Mouse (Mus musculus) intestine, postnatal 0 days (tissue): Measurements from ENCODE around the gene 4933430I17Rik. TPM values are rescaled to one million over a fixed set of nuclear protein-coding genes. Genes with fewer than 3 reads are reported as not detected.

Source experiments
- ATAC-seq: fragments of 200-750 bp; cut with Nextera tagmentation; 2 replicates; pipeline ENCODE4 v1.8.0; 2017; ENCODE audit warnings: mild to moderate bottlenecking, moderate TSS enrichment, moderate library complexity
- H3K27ac ChIP-seq: fragments of 300-500 bp; sonication (generic); 2 replicates; pipeline ENCODE4 v1.5.1; 2014; ENCODE audit warnings: mild to moderate bottlenecking, low read depth, low read length, moderate library complexity
- H3K27me3 ChIP-seq: fragments of 300-500 bp; sonication (generic); replicated peaks from 2 replicates; pipeline ENCODE4 v1.6.1; 2014; ENCODE audit warnings: low read length, mixed read lengths; ENCODE audit not compliant: control insufficient read depth, insufficient read depth
- H3K36me3 ChIP-seq: fragments of 300-500 bp; sonication (generic); 2 replicates; pipeline ENCODE4 v1.6.1; 2014; ENCODE audit warnings: mild to moderate bottlenecking, moderate library complexity; ENCODE audit not compliant: control insufficient read depth, insufficient read depth
- H3K4me1 ChIP-seq: fragments of 300-500 bp; sonication (generic); replicated peaks from 2 replicates; pipeline ENCODE4 v1.6.1; 2014; ENCODE audit warnings: antibody characterized with exemption, low read length, mixed read lengths; ENCODE audit not compliant: control insufficient read depth, insufficient read depth
- H3K4me2 ChIP-seq: fragments of 300-500 bp; sonication (generic); replicated peaks from 2 replicates; pipeline ENCODE4 v1.6.1; 2014; ENCODE audit warnings: low read depth, mild to moderate bottlenecking, moderate library complexity
- H3K4me3 ChIP-seq: fragments of 300-500 bp; sonication (generic); 2 replicates; pipeline ENCODE4 v1.5.1; 2014; ENCODE audit warnings: low read depth, low read length
- H3K9ac ChIP-seq: fragments of 300-500 bp; sonication (generic); 2 replicates; pipeline ENCODE4 v1.6.1; 2014; ENCODE audit warnings: mild to moderate bottlenecking, low read depth, low read length
- H3K9me3 ChIP-seq: fragments of 300-500 bp; sonication (generic); 2 replicates; pipeline ENCODE4 v1.6.1; 2016; ENCODE audit warnings: mixed run types; ENCODE audit not compliant: control insufficient read depth
- CTCF ChIP-seq: sonication (generic); IDR thresholded peaks from 2 replicates; pipeline ENCODE4 v1.5.1; 2016; ENCODE audit warnings: low read depth, mild to moderate bottlenecking, control low read depth, antibody characterized with exemption, moderate library complexity
- WGBS: fragments of 180-500 bp; shearing (Covaris S2); extraction: QIAGEN DNeasy Blood & Tissue Kit; methylation state at CpG from one replicate; pipeline ENCODE4 v1.1.7; 2014; 5-methylcytosine and 5-hydroxymethylcytosine counted together
- polyA plus RNA-seq: library from polyadenylated mRNA; unstranded; fragments of >200 nt; fragmentation: Nextera tagmentation; extraction: Ambion mirVana; gene quantifications from 2 replicates; pipeline ENCODE4 v1.2.1, GENCODE M21; 2015

Gene 4933430I17Rik
- polyA plus RNA-seq, 1 experiment from 2014 or later: 0.27 TPM

DNA sequence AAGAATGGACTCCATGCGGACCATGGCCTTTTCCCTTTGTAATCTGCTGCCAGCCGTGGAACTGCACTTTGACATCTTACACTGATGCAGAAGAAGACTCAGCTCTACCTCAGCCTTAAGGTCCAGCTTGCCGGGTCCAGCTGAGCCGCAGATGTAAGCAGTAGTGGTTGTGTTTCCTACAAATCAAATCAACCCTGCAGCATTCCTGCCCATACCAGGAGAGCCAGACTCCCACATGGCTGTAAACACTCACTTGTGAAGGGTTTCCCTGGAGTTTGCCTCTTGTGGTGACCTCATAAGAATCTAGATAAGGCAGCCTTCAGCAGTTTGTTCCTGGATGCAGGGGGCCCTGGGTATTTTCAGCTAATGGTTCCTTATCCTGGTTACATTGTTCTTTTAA lies 41.4 kb downstream of the 4933430I17Rik start:
- Histone ChIP-seq H3K4me3 (no peak overlapping the region), H3K27ac (no peak overlapping the region), H3K36me3 (no peaks in the 10 kb centered on the region), H3K9me3 (no peaks in the 10 kb centered on the region), H3K4me1 (0 out of 2 replicates have a peak, but pooled peaks cover 3% of the 10 kb centered on the region), H3K9ac (no peak overlapping the region), H3K27me3 (no peaks in the 10 kb centered on the region), H3K4me2 (no peak overlapping the region)
- peak; percentile 57; the same call in 1 of the 2 replicates for ATAC-seq
- TF ChIP-seq CTCF: no peak
- 30% methylated on average over 4 of the region's 4 CpGs for WGBS

DNA sequence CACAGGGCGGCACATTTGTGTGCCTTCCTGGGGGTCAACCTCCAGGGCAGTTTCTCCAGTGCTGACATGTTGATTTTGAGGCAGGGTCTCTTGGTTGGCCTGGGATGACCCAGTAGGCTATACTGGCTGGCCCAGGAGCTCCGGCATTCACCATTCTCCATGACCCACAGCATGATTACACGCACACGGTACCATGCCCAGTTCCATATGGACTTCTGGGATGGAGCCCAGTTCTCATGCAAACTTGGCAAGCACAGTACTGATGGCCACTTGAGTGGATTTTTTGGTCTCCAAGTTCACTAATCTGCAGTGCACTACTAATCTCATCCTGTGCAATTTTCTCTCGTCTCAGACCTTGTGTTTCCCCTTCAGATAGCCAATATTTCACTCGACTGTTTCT lies 42.5 kb downstream of the 4933430I17Rik start:
- no peak overlapping the region for H3K4me3 ChIP-seq
- H3K27me3 ChIP-seq: no peaks in the 10 kb centered on the region
- 0 out of 2 replicates have a peak, but pooled peaks cover 3% of the 10 kb centered on the region for H3K4me1 ChIP-seq
- no peaks in the 10 kb centered on the region for H3K36me3 ChIP-seq
- WGBS: 78% methylated on average over 6 of the region's 6 CpGs
- H3K27ac ChIP-seq: no peak overlapping the region
- no peak overlapping the region for H3K9ac ChIP-seq
- no peaks in the 10 kb centered on the region for H3K9me3 ChIP-seq
- no peak for TF ChIP-seq CTCF
- no peak overlapping the region for H3K4me2 ChIP-seq
- ATAC-seq: no peak

DNA sequence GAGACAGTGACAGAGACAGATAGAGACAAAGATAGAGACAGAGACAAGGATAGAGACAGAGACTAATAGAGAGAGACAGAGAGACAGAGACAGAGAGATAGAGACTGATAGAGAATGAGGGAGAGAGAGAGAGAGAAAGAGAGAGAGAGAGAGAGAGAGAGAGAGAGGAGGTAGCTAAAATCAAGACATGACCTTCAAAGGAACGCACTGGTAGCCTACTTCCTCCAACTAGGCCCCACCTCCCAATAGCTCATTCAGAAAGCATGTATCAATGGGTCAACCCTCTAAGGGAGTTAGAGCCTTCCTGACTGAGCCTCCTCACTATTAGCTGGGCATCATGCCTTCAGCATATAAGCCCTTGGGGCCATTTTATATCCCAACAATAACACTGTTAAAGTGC lies 43.2 kb downstream of the 4933430I17Rik start:
- WGBS: 45% methylated on average over 1 of the region's 1 CpGs
- no peak for ATAC-seq
- Histone ChIP-seq H3K4me3 (no peak overlapping the region), H3K27ac (no peak overlapping the region), H3K4me1 (0 out of 2 replicates have a peak, but pooled peaks cover 3% of the 10 kb centered on the region), H3K36me3 (no peaks in the 10 kb centered on the region), H3K9ac (no peak overlapping the region), H3K9me3 (no peaks in the 10 kb centered on the region), H3K27me3 (no peaks in the 10 kb centered on the region), H3K4me2 (no peak overlapping the region)
- TF ChIP-seq CTCF: no peak

DNA sequence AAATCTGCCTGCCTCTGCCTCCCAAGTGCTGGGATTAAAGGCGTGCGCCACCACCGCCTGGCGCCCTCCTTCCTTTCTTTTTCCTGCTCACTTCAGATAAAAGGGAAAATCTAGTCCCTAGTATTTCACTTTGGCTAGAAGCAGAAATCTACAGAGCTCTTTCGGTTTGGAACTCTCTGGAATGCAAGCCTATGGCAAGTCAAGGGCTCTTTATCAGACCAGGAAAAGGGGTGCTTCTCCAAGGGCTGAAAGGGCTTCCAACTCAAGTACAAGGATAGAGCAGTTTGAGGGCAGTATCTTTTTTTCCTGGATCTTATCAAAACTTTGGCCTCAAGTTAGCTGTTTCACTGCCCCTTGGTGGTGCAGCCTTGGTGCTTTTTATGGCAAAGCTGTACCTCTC lies 44.4 kb downstream of the 4933430I17Rik start:
- Histone ChIP-seq H3K4me3 (no peak overlapping the region), H3K9me3 (no peaks in the 10 kb centered on the region), H3K9ac (no peak overlapping the region), H3K36me3 (no peaks in the 10 kb centered on the region), H3K4me2 (no peak overlapping the region), H3K4me1 (0 out of 2 replicates have a peak, but pooled peaks cover 3% of the 10 kb centered on the region), H3K27me3 (no peaks in the 10 kb centered on the region), H3K27ac (no peak overlapping the region)
- no peak for TF ChIP-seq CTCF
- WGBS: 89% methylated on average over 5 of the region's 5 CpGs
- no peak for ATAC-seq

DNA sequence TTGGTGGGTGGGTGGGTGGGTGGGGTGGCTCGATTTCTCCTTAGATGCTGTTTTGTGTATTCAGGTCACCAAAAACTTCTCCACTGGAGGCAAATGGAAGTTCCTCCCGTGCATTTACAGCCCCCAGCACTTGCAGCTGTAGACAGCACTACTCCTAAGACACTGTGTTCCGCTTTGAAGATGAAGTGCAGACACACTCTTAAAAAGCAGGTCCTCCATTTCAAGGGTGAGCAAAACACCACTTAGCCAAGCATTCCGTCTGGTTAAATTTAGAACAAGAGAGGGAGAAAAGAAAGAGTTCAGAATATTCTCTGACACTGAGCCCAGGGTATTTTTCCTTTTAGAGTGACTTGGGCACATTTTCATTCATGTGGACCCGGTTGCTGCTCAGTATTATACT lies 44.9 kb downstream of the 4933430I17Rik start:
- no peaks in the 10 kb centered on the region for H3K27me3 ChIP-seq
- H3K9me3 ChIP-seq: no peaks in the 10 kb centered on the region
- no peak overlapping the region for H3K27ac ChIP-seq
- 61% methylated on average over 5 of the region's 5 CpGs for WGBS
- no peak for TF ChIP-seq CTCF
- no peaks in the 10 kb centered on the region for H3K36me3 ChIP-seq
- no peak overlapping the region for H3K9ac ChIP-seq
- no peak for ATAC-seq
- no peak overlapping the region for H3K4me3 ChIP-seq
- no peak overlapping the region for H3K4me2 ChIP-seq
- H3K4me1 ChIP-seq: 0 out of 2 replicates have a peak, but pooled peaks cover 3% of the 10 kb centered on the region

DNA sequence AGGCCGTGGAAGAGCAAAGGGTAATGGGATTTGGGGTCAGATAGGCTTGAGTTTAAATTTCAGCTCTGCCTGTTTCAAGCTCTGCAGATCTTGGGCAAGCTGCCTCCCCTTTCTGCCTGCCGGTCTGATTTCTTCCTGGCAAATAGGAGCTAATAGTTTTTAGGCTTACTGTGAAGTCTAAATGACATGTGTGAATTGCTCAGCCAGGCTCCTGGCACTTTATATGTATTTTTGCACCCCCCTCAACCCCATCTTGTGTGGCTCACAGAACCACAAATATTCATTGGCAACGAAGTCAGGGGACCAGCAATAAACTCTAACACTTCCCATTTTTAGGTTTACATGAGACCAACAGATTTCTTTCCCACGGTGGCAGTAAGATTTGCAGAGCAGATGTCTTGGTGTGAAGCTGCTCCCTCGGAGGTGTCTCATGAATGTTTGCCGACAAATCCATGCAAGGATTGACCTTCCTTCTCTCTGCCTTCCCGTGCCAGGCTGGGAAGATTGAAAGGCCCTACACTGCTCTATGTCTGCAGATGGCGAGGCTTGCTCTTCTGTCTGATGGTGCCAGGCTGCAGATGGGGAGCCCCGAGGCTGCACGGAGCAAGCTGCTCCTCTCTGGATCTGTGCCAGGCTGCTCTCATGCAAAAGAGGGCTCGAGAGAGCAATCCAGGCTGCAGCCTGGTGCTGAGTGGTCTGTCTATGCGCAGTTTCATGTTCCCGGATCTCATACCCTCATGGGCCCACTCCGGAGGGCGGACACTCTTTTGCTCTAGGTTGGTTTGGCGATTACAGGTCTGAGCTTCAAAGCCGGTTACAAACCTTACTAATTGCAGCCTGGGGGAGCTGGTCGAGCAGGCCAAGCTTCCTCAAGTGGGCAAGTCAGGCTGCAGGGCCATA lies 57.4 kb downstream of the 4933430I17Rik start:
- H3K9me3 ChIP-seq: no peaks in the 10 kb centered on the region
- peak; percentile 21 for ATAC-seq
- H3K27ac ChIP-seq: no peak overlapping the region
- 24% methylated on average over 18 of the region's 18 CpGs for WGBS
- H3K27me3 ChIP-seq: no peaks in the 10 kb centered on the region
- peak overlapping the region; percentile 88 for H3K4me2 ChIP-seq
- no peaks in the 10 kb centered on the region; the same call in 1 of the 2 replicates for H3K36me3 ChIP-seq
- 0 out of 2 replicates have a peak, but pooled peaks cover 7% of the 10 kb centered on the region for H3K4me1 ChIP-seq
- peak overlapping the region; percentile 52 for H3K4me3 ChIP-seq
- no peak overlapping the region for H3K9ac ChIP-seq
- no peak for TF ChIP-seq CTCF
